Mouse (Mus musculus) kidney, embryonic 15.5 days (tissue): ENCODE measurements at regions not wholly inside any gene's neighbourhood (a gene's known extent, or its start where the extent isn't known, plus 50 kb on each side); places are given as distances from the start of the nearest gene placed in this dataset.

Experiments used
- ATAC-seq: fragments of 200-750 bp; cut with Nextera tagmentation; replicated peaks from 2 replicates; pipeline ENCODE4 v1.8.0; 2017; ENCODE audit warnings: moderate TSS enrichment; ENCODE audit not compliant: low FRiP score
- H3K27ac ChIP-seq: fragments of 300-500 bp; sonication (generic); 2 replicates; pipeline ENCODE4 v1.5.1; 2015; ENCODE audit warnings: mild to moderate bottlenecking, inconsistent platforms
- H3K27me3 ChIP-seq: fragments of 300-500 bp; sonication (generic); 2 replicates; pipeline ENCODE4 v1.6.1; 2015; ENCODE audit warnings: inconsistent platforms
- H3K36me3 ChIP-seq: fragments of 300-500 bp; sonication (generic); 2 replicates; pipeline ENCODE4 v1.6.1; 2015; ENCODE audit warnings: inconsistent platforms
- H3K4me1 ChIP-seq: fragments of 300-500 bp; sonication (generic); 2 replicates; pipeline ENCODE4 v1.6.1; 2015; ENCODE audit warnings: inconsistent platforms
- H3K4me2 ChIP-seq: fragments of 300-500 bp; sonication (generic); 2 replicates; pipeline ENCODE4 v1.6.1; 2015; ENCODE audit warnings: moderate library complexity, mild to moderate bottlenecking, inconsistent platforms
- H3K4me3 ChIP-seq: fragments of 300-500 bp; sonication (generic); replicated peaks from 2 replicates; pipeline ENCODE4 v1.5.1; 2015; ENCODE audit warnings: mild to moderate bottlenecking, inconsistent platforms
- H3K9ac ChIP-seq: fragments of 300-500 bp; sonication (generic); 2 replicates; pipeline ENCODE4 v1.6.1; 2015; ENCODE audit warnings: mild to moderate bottlenecking, inconsistent platforms
- H3K9me3 ChIP-seq: fragments of 300-500 bp; sonication (generic); replicated peaks from 2 replicates; pipeline ENCODE4 v1.6.1; 2016; ENCODE audit warnings: inconsistent platforms
- WGBS: fragments of 180-500 bp; shearing (Covaris S2); methylation state at CpG from one replicate; pipeline ENCODE4 v1.1.7; 2015; ENCODE audit warnings: mixed read lengths; 5-methylcytosine and 5-hydroxymethylcytosine counted together

DNA sequence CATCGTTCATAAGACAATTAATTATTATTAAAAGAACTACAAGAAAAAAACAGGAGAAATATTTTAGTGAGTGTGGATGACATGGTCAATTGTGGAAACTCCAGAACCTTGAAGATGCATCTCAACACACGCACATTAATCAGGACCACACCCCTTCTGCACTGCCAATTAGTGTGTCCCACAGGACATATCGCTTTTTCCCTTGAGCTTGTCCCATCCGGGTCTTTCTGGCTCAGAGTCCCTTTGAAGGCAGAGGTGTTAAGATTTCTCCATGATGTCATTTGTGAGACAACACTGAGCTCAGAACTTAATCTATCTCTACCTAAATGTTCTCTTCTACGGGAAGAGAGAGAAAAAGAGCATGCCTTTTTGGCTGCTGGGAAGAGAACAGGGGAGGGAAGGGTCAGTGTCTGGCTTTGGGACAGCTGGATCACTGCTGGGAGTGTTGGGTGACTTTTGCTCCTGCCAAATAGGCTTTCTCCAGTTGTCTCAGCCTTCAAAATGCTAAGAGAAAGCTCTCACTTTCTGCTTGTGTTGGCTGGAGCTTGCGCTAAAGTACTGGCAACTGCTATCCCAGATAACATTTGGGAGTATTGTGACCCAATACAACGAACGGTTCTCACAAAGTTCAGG is 162.6 kb upstream of the Prickle1 start:
- no peak for ATAC-seq
- Histone ChIP-seq H3K27ac (peak overlapping the region; percentile 22; the same call in 1 of the 2 replicates), H3K4me1 (peaks cover 4% of the 10 kb centered on the region; the same call in 1 of the 2 replicates), H3K4me2 (no peak overlapping the region), H3K4me3 (no peak overlapping the region), H3K36me3 (no peaks in the 10 kb centered on the region), H3K9ac (no peak overlapping the region), H3K27me3 (no peaks in the 10 kb centered on the region), H3K9me3 (no peaks in the 10 kb centered on the region)
- 70% methylated on average over 8 of the region's 8 CpGs for WGBS

DNA sequence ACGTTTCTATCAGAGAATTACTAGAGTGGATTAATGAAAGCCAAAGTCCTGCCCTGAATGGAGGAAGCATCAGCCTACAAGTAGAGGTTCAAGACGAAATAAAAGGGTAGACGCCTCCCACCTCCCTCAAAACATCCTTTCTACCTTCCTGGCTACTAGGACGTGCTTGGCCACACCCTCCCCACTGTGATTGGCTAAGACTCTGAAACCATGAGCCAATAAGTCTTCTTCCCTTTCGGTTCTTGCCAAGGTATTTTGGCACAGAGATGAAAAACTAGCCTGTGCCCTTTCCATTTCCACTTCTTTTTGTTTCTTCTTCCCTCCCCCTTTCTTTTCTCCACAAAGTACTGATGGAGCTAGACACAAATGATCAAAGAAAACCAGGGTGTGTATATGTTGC is 160.3 kb upstream of the Prickle1 start:
- Histone ChIP-seq H3K9me3 (no peaks in the 10 kb centered on the region), H3K4me2 (0 out of 2 replicates have a peak overlapping the region, but pooled peaks have one; percentile 3), H3K36me3 (no peaks in the 10 kb centered on the region), H3K9ac (no peak overlapping the region), H3K27ac (no peak overlapping the region), H3K4me1 (peaks cover 3% of the 10 kb centered on the region; the same call in 1 of the 2 replicates), H3K4me3 (no peak overlapping the region), H3K27me3 (no peaks in the 10 kb centered on the region)
- WGBS: 69% methylated on average over 5 of the region's 5 CpGs
- ATAC-seq: no peak

DNA sequence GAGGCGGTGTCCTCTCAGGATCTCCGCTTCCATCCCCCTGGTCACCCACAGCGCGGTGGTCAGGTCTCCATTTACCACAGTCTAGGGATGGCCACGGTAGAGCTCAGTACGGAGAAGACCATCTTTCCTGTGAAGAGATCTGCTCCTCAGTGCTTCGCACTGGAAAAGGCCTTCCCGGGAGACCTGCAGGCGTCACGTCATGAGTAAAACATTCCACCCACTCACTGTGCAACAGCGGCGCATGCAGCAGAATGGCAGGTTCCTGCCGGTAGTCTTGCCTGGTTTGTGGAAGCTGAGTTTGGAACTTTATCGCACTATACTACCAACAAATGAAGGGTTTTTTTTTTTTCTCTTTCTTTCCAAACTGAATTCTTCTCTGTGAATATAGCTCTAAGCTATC is 156.1 kb upstream of the Prickle1 start:
- Histone ChIP-seq H3K4me2 (peak overlapping the region; percentile 16; the same call in 1 of the 2 replicates), H3K27me3 (no peaks in the 10 kb centered on the region), H3K9me3 (no peaks in the 10 kb centered on the region), H3K36me3 (no peaks in the 10 kb centered on the region), H3K27ac (no peak overlapping the region), H3K4me1 (peaks cover 4% of the 10 kb centered on the region), H3K9ac (no peak overlapping the region), H3K4me3 (no peak overlapping the region)
- no peak for ATAC-seq
- WGBS: 72% methylated on average over 14 of the region's 14 CpGs

DNA sequence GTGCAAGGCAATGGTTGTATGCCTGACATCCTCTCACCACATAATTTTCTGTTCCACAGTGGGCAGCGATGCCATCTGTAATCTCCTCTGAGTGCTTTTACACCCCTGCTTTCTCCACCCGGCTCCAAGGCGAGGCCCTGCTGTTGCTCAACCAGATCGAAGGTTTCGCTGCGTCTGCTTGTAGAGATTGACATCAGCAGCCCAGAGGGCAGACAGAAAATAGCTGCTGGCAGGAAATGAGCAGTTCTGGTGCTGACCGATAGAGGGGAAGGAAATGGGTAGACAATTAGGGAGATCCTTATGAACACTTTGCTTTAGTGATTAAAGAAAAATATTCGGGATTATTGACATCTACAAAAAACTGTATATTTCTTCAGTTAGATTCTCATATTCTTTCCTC is 155.3 kb upstream of the Prickle1 start:
- Histone ChIP-seq H3K4me2 (no peak overlapping the region), H3K27ac (no peak overlapping the region), H3K4me3 (no peak overlapping the region), H3K4me1 (peaks cover 4% of the 10 kb centered on the region), H3K9ac (no peak overlapping the region), H3K27me3 (no peaks in the 10 kb centered on the region), H3K9me3 (no peaks in the 10 kb centered on the region), H3K36me3 (no peaks in the 10 kb centered on the region)
- 20% methylated on average over 8 of the region's 8 CpGs for WGBS
- ATAC-seq: no peak

DNA sequence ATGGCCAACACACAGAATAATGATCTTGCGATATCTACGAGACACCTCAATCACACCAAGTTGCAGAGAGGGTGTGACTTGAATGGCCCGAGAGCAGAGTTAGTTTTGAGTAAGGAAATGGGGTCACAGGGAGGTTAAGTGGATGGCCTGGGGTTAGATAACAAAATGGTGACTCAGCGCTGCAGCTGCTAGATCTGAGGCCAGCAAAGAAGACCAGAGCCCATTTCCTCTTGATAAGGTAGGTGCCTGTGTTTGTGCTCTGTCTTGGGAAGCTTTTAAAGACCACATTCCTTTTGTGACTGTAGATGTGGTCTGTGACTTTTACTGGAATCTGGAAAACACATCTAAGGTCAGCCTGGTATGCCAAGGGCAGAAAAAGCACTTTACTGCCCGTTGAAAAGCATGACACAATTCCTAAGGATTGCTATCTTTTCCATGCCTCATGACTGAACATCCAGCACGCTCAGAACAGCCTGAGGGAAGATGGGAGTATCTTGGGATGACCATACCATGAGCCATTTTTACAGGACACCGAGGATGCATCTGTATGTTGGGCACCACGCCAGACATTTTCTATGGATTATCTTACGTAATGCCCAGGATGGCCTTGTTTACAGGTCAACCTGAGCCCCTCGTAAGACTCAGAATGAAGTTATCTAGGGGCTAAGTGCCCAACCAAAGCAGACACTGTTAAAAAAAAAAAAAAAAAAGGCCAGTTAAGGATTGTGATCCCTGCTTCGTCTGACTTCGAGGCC is 148.7 kb upstream of the Prickle1 start:
- H3K4me3 ChIP-seq: no peak overlapping the region
- no peak for ATAC-seq
- H3K9me3 ChIP-seq: no peaks in the 10 kb centered on the region
- 47% methylated on average over 12 of the region's 12 CpGs for WGBS
- H3K27ac ChIP-seq: no peak overlapping the region
- H3K4me2 ChIP-seq: no peak overlapping the region
- no peak overlapping the region for H3K9ac ChIP-seq
- no peaks in the 10 kb centered on the region for H3K36me3 ChIP-seq
- H3K4me1 ChIP-seq: peaks cover 6% of the 10 kb centered on the region
- no peaks in the 10 kb centered on the region for H3K27me3 ChIP-seq

DNA sequence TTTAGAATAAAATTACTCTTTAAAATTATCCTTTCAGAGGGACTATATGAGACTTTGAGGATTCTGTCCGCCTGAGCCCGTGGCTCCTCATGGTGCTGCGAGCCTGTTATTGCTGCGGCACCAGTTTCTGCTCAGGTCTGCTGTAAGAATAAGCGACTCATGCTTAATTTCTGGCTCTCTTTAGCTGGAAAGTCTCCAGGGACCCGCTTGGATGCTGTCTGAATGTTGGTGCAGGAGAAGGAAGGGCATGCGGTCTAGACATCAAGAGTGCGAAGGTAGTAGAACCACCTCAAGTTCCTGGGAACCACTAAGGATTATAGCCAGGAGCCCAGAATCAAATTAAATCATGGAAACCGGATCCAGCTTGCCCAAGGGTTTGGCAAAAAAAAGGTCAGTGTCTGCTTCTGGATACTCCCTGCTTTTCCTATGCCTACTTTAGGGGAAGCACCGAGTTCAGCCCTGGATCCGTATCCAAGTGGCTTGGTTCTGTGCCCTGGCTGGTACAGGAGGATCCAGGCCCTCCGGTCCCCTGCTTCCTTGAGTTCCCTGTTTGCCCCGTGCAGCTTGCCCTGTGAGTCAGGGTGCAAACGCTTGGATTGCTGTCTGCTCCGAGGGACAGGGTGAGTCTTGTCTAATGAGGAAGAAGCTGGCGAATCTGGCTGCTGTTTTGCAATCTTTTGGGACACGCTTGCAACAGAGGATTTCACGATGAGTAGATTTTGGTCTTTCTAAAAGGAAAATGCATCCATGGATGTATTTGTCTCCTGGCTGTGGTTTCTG is 138.2 kb upstream of the Prickle1 start:
- H3K36me3 ChIP-seq: no peaks in the 10 kb centered on the region
- H3K27ac ChIP-seq: no peak overlapping the region
- no peak overlapping the region for H3K9ac ChIP-seq
- no peaks in the 10 kb centered on the region for H3K4me1 ChIP-seq
- no peaks in the 10 kb centered on the region for H3K9me3 ChIP-seq
- H3K27me3 ChIP-seq: no peaks in the 10 kb centered on the region
- WGBS: 73% methylated on average over 18 of the region's 18 CpGs
- no peak for ATAC-seq
- H3K4me3 ChIP-seq: no peak overlapping the region
- no peak overlapping the region for H3K4me2 ChIP-seq

DNA sequence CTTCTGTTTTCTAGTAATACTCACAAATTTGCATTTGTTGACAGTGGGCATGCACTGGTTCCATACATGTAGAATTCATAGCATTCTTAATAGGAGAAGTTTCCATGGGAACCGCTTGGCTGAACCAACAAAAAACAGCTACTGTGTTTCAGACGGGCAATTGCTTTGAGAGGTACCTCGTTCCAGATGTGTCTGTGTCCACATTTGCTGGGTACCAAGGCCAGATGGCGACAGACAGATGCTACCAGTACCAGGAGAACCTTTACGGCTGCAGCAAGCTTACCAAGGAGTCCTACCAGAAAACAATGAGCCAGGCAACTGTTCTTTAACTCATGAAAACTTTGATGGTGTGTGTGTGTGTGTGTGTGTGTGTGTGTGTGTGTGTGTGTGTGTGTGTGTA is 137.1 kb upstream of the Prickle1 start:
- Histone ChIP-seq H3K9ac (no peak overlapping the region), H3K4me1 (no peaks in the 10 kb centered on the region), H3K4me3 (no peak overlapping the region), H3K27me3 (no peaks in the 10 kb centered on the region), H3K4me2 (no peak overlapping the region), H3K9me3 (no peaks in the 10 kb centered on the region), H3K36me3 (no peaks in the 10 kb centered on the region), H3K27ac (no peak overlapping the region)
- ATAC-seq: no peak
- WGBS: 79% methylated on average over 5 of the region's 5 CpGs

DNA sequence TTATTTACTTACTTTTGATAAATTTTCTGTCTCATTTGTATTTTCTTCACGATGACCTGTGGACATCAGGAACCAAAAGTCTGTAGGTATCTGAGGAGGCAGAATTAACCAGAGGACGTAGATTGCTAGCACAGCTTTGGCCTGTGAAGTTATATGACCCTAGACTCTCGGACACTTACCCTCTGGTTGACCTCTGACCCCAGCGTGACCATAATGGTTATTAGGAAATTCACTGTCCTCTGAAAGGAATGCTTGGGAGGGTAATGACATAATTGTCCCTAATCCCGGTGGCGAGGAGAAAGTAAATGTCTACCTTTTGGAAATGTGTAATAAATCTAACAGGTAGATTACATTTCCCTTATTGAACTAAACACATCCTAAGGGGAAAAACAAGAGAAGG is 135.5 kb upstream of the Prickle1 start:
- ATAC-seq: no peak
- H3K4me1 ChIP-seq: no peaks in the 10 kb centered on the region
- H3K27ac ChIP-seq: no peak overlapping the region
- no peaks in the 10 kb centered on the region for H3K9me3 ChIP-seq
- H3K9ac ChIP-seq: no peak overlapping the region
- no peaks in the 10 kb centered on the region for H3K27me3 ChIP-seq
- H3K4me2 ChIP-seq: no peak overlapping the region
- 36% methylated on average over 6 of the region's 6 CpGs for WGBS
- no peaks in the 10 kb centered on the region for H3K36me3 ChIP-seq
- no peak overlapping the region for H3K4me3 ChIP-seq

DNA sequence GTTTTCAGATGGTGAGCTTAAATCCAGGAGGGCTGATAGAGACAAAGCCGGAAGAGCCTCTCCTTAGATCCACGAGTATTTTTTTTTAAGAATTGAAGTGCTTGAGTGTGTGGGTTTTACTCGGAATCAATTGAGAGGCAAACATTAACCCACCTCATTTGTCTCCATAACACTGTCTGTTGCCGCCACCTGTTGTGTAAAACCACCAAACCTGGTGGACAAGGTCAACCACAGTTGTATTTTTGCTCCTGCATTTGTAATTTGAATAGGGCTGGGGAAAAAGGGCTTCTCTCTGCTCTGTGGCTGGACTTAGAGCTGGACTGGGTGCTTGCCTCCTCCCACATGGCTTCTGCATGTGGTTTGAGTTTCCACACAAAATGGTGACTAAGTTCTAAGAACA is 119.8 kb upstream of the Prickle1 start:
- Histone ChIP-seq H3K4me2 (no peak overlapping the region), H3K9ac (no peak overlapping the region), H3K9me3 (no peaks in the 10 kb centered on the region), H3K27ac (no peak overlapping the region), H3K27me3 (no peaks in the 10 kb centered on the region), H3K36me3 (no peaks in the 10 kb centered on the region), H3K4me3 (no peak overlapping the region), H3K4me1 (peaks cover 31% of the 10 kb centered on the region)
- ATAC-seq: no peak
- WGBS: 44% methylated on average over 4 of the region's 4 CpGs

DNA sequence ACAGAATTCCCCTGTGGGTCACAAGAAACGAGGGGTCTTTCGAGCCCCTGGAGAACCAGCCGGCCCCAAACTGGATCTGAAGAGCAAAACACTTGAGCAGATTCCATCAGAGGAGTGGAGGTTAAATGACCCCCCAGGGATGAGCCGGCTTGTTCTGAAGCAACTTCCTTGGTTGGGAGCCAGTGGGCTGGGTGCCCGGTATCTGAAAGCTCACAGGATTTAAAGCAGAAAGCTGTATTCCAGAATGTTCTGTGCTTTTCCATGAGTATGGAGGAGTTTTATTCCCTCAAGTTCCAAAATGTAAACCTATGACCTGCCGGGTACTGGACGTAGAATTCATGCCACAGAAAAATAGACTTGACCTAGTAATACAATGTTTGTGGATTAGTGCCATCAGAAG is 117.7 kb upstream of the Prickle1 start:
- H3K9ac ChIP-seq: no peak overlapping the region
- H3K4me1 ChIP-seq: peaks cover 39% of the 10 kb centered on the region
- H3K27me3 ChIP-seq: no peaks in the 10 kb centered on the region
- 0 out of 2 replicates have a peak overlapping the region, but pooled peaks have one; percentile 13 for H3K27ac ChIP-seq
- H3K4me3 ChIP-seq: no peak overlapping the region
- H3K36me3 ChIP-seq: no peaks in the 10 kb centered on the region
- WGBS: 74% methylated on average over 7 of the region's 7 CpGs
- no peak for ATAC-seq
- no peak overlapping the region for H3K4me2 ChIP-seq
- no peaks in the 10 kb centered on the region for H3K9me3 ChIP-seq

DNA sequence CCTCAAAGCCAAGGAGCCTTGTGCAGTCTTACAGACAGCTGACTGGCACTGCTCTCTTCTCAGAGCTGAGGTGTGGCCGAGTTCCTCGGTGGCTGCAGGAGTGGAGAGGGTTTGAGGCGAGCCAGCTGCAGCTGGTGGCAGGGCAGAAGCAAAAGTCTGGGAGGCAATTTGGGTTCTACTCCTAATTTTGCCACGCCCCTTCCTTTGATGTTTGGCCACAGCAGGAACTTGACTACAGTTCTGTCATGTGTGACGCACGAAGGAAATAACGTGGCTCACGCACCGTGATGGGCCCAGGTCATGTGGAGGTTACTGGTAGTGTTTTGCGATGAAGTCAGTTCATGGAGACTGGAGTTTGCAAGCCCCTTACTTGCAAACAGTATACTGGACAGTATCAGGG is 116.9 kb upstream of the Prickle1 start:
- Histone ChIP-seq H3K36me3 (no peaks in the 10 kb centered on the region), H3K9me3 (no peaks in the 10 kb centered on the region), H3K4me2 (no peak overlapping the region), H3K27me3 (no peaks in the 10 kb centered on the region), H3K4me3 (no peak overlapping the region), H3K4me1 (peaks cover 47% of the 10 kb centered on the region), H3K27ac (peak overlapping the region; percentile 42; the same call in 1 of the 2 replicates), H3K9ac (no peak overlapping the region)
- 31% methylated on average over 10 of the region's 10 CpGs for WGBS
- ATAC-seq: no peak

DNA sequence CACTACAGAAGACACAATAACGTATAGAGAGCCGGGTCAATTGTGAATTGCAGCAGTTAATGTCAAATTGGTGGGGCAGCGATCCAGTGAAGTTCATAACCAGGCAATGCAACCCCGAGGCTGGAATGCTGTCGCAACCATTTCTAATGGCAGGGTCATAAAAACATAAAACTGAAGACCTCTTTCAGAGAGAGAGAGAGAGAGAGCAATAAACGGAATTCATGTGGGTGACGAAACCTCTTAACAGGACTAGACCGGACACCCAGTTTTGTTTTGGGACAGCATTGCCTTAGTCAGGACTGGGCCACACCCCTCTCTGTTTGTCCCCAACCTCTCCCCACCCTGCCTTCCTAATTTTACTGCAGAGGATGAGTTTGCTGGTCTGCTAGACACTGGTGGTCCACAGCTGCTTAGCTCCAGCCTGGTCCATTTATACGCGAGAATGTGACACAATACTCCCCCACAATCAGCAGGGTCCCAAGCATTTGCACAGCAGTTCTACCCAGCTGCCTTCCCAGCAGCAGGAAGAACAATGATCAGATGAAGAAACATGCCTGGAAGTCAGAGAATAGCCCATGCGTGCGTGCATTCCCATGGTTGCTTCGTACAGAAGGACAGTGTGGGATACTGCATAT is 115.6 kb upstream of the Prickle1 start:
- peak overlapping the region; percentile 63 for H3K27ac ChIP-seq
- no peak overlapping the region for H3K4me3 ChIP-seq
- no peaks in the 10 kb centered on the region for H3K36me3 ChIP-seq
- H3K27me3 ChIP-seq: no peaks in the 10 kb centered on the region
- H3K9ac ChIP-seq: no peak overlapping the region
- WGBS: 36% methylated on average over 13 of the region's 13 CpGs
- H3K4me2 ChIP-seq: no peak overlapping the region
- H3K9me3 ChIP-seq: no peaks in the 10 kb centered on the region
- peaks cover 60% of the 10 kb centered on the region for H3K4me1 ChIP-seq
- ATAC-seq: peak; percentile 31; the same call in 1 of the 2 replicates
